Mouse (Mus musculus) stomach, postnatal 0 days (tissue): ENCODE measurements around the gene Vps11. TPM values are rescaled to one million over a fixed set of nuclear protein-coding genes. Genes with fewer than 3 reads are reported as not detected.
"Not testable (repeated sequence)": the region's sequence is repeated elsewhere in the genome, so short reads cannot be mapped to it uniquely, and the experiment has no call there.

Experiments
- ATAC-seq: fragments of 200-750 bp; cut with Nextera tagmentation; 2 replicates; pipeline ENCODE4 v1.8.0; 2017; ENCODE audit not compliant: low FRiP score, low TSS enrichment
- DNase-seq: peaks from one replicate; pipeline ENCODE4 v3.0.0-alpha.2; 2016; ENCODE audit warnings: low spot score
- H3K27ac ChIP-seq: fragments of 300-500 bp; sonication (generic); replicated peaks from 2 replicates; pipeline ENCODE4 v1.5.1; 2014; ENCODE audit warnings: mild to moderate bottlenecking, control low read depth
- H3K27me3 ChIP-seq: fragments of 300-500 bp; sonication (generic); 2 replicates; pipeline ENCODE4 v1.6.1; 2014; ENCODE audit warnings: low read length; ENCODE audit not compliant: control insufficient read depth, insufficient read depth
- H3K36me3 ChIP-seq: fragments of 300-500 bp; sonication (generic); 2 replicates; pipeline ENCODE4 v1.6.1; 2014; ENCODE audit warnings: low read length, mixed read lengths; ENCODE audit not compliant: control insufficient read depth, insufficient read depth
- H3K4me1 ChIP-seq: fragments of 300-500 bp; sonication (generic); replicated peaks from 2 replicates; pipeline ENCODE4 v1.6.1; 2014; ENCODE audit warnings: antibody characterized with exemption; ENCODE audit not compliant: control insufficient read depth, insufficient read depth
- H3K4me2 ChIP-seq: fragments of 300-500 bp; sonication (generic); replicated peaks from 2 replicates; pipeline ENCODE4 v1.6.1; 2014; ENCODE audit warnings: low read depth, mild to moderate bottlenecking, control low read depth, moderate library complexity
- H3K4me3 ChIP-seq: fragments of 300-500 bp; sonication (generic); 2 replicates; pipeline ENCODE4 v1.5.1; 2014; ENCODE audit warnings: low read depth, low read length, control low read depth
- H3K9ac ChIP-seq: fragments of 300-500 bp; sonication (generic); 2 replicates; pipeline ENCODE4 v1.6.1; 2014; ENCODE audit warnings: mild to moderate bottlenecking, low read length, control low read depth, mixed read lengths
- H3K9me3 ChIP-seq: fragments of 300-500 bp; sonication (generic); 2 replicates; pipeline ENCODE4 v1.6.1; 2016; ENCODE audit warnings: low read length; ENCODE audit not compliant: control insufficient read depth
- CTCF ChIP-seq: IDR thresholded peaks from 2 replicates; pipeline ENCODE4 v1.5.1; 2016; ENCODE audit warnings: antibody characterized with exemption, low read depth, mild to moderate bottlenecking, moderate library complexity
- EP300 ChIP-seq: optimal IDR thresholded peaks from 2 replicates; pipeline ENCODE3; 2016; ENCODE audit warnings: antibody characterized with exemption
- WGBS: fragments of 180-500 bp; shearing (Covaris S2); extraction: QIAGEN DNeasy Blood & Tissue Kit; methylation state at CpG from one replicate; pipeline ENCODE4 v1.1.7; 2014; 5-methylcytosine and 5-hydroxymethylcytosine counted together
- polyA plus RNA-seq: library from polyadenylated mRNA; unstranded; fragments of >200 nt; fragmentation: Nextera tagmentation; extraction: Ambion mirVana; gene quantifications from 2 replicates; pipeline ENCODE4 v1.2.1, GENCODE M21; 2015

Vps11 gene
- polyA plus RNA-seq, 1 experiment from 2014 or later, result 15.8 TPM

GRCm38 (mm10) chr9:44327926-44328325 lies 33.5 kb downstream of the Vps11 start:
- Histone ChIP-seq H3K9me3 (no peaks in the 10 kb centered on the region), H3K27ac (no peak overlapping the region), H3K4me1 (no peaks in the 10 kb centered on the region; the same call in 1 of the 2 replicates), H3K4me3 (no peak overlapping the region; the same call in 1 of the 2 replicates), H3K36me3 (peaks cover 9% of the 10 kb centered on the region; the same call in 1 of the 2 replicates), H3K27me3 (no peaks in the 10 kb centered on the region), H3K4me2 (peak overlapping the region; percentile 71), H3K9ac (no peak overlapping the region)
- TF ChIP-seq CTCF (no peak), EP300 (no peak)
- 90% methylated on average over 5 of the region's 5 CpGs for WGBS
- DNase-seq (no peak), ATAC-seq (no peak)

GRCm38 (mm10) chr9:44327064-44327711 lies 34.3 kb downstream of the Vps11 start:
- H3K27me3 ChIP-seq, result no peaks in the 10 kb centered on the region
- under 1% methylated on average over 21 of the region's 22 CpGs for WGBS
- H3K36me3 ChIP-seq, result peaks cover 3% of the 10 kb centered on the region; the same call in 1 of the 2 replicates
- peak overlapping the region; percentile 91 for H3K27ac ChIP-seq
- DNase-seq, result no peak
- H3K9me3 ChIP-seq, result no peaks in the 10 kb centered on the region
- TF ChIP-seq CTCF (no peak), EP300 (no peak)
- H3K9ac ChIP-seq, result peak overlapping the region; percentile 83
- H3K4me2 ChIP-seq, result peak overlapping the region; percentile 71
- no peaks in the 10 kb centered on the region; the same call in 1 of the 2 replicates for H3K4me1 ChIP-seq
- H3K4me3 ChIP-seq, result peak overlapping the region; percentile 73
- ATAC-seq, result peak; percentile 10; the same call in 1 of the 2 replicates

- peak; percentile 94 for ATAC-seq
- under 1% methylated on average over 38 of the region's 38 CpGs for WGBS
- H3K4me2 ChIP-seq, result peak overlapping the region; percentile 71
Observed at GRCm38 (mm10) chr9:44326371-44327063, 35.0 kb downstream of the Vps11 start.

GRCm38 (mm10) chr9:44325768-44326370 lies 35.6 kb downstream of the Vps11 start, which contains the start of gene Dpagt1:
TSS of gene Dpagt1 (plus strand) at chr9:44326019.
- no peaks in the 10 kb centered on the region; the same call in none of the 2 replicates for H3K4me1 ChIP-seq
- peak within 1 kb of the TSS; percentile 71 for H3K4me2 ChIP-seq
- DNase-seq, result no peak
- peak within 1 kb of the TSS; percentile 73 for H3K4me3 ChIP-seq
- WGBS, result 4% methylated on average over 12 of the region's 12 CpGs
- peak within 1 kb of the TSS; percentile 83 for H3K9ac ChIP-seq
- H3K36me3 ChIP-seq, result no peaks in the 10 kb centered on the region; the same call in 1 of the 2 replicates
- H3K27me3 ChIP-seq, result no peaks in the 10 kb centered on the region
- TF ChIP-seq EP300, result no peak
- TF ChIP-seq CTCF, result no peak
- peak; percentile 45 for ATAC-seq
- H3K27ac ChIP-seq, result peak within 1 kb of the TSS; percentile 91
- no peaks in the 10 kb centered on the region for H3K9me3 ChIP-seq

More at GRCm38 (mm10) chr9:44326371-44327063, 35.0 kb downstream of the Vps11 start:
- peak; percentile 87 for DNase-seq
- H3K27ac ChIP-seq, result peak overlapping the region; percentile 91
- TF ChIP-seq EP300, result no peak
- no peak for TF ChIP-seq CTCF
- peak overlapping the region; percentile 83 for H3K9ac ChIP-seq
- H3K4me1 ChIP-seq, result no peaks in the 10 kb centered on the region; the same call in 1 of the 2 replicates
- H3K36me3 ChIP-seq, result no peaks in the 10 kb centered on the region; the same call in 1 of the 2 replicates
- H3K9me3 ChIP-seq, result no peaks in the 10 kb centered on the region
- H3K27me3 ChIP-seq, result no peaks in the 10 kb centered on the region
- peak overlapping the region; percentile 73 for H3K4me3 ChIP-seq

- H3K27me3 ChIP-seq, H3K4me1 ChIP-seq, ATAC-seq, H3K36me3 ChIP-seq, H3K9ac ChIP-seq, H3K9me3 ChIP-seq, DNase-seq, H3K4me2 ChIP-seq: not testable (repeated sequence)
- Histone ChIP-seq H3K4me3 (peak overlapping the region; percentile 73; the same call in 1 of the 2 replicates), H3K27ac (peak overlapping the region; percentile 91; the same call in 1 of the 2 replicates)
- 59% methylated on average over 5 of the region's 8 CpGs for WGBS
Observed at GRCm38 (mm10) chr9:44325032-44325767, 36.3 kb downstream of the Vps11 start.
